Mouse (Mus musculus) thymus, adult 2 months (tissue): Measurements from ENCODE around the gene Ddit4l.

Source experiments
- CTCF ChIP-seq: fragments of 200-500 bp; IDR thresholded peaks from 2 replicates; pipeline ENCODE4 v1.5.1; 2012; ENCODE audit warnings: mild to moderate bottlenecking, control low read depth, low read length, moderate library complexity, borderline replicate concordance; ENCODE audit not compliant: control insufficient read depth, poor library complexity, insufficient read depth; ENCODE audit errors: extremely low read depth
- POLR2A ChIP-seq: fragments of 200-500 bp; IDR thresholded peaks from 2 replicates; pipeline ENCODE4 v1.6.1; 2012; ENCODE audit warnings: mild to moderate bottlenecking, low read length, control low read depth, moderate library complexity; ENCODE audit not compliant: control insufficient read depth, poor library complexity, insufficient read depth; ENCODE audit errors: extremely low read depth

DNA sequence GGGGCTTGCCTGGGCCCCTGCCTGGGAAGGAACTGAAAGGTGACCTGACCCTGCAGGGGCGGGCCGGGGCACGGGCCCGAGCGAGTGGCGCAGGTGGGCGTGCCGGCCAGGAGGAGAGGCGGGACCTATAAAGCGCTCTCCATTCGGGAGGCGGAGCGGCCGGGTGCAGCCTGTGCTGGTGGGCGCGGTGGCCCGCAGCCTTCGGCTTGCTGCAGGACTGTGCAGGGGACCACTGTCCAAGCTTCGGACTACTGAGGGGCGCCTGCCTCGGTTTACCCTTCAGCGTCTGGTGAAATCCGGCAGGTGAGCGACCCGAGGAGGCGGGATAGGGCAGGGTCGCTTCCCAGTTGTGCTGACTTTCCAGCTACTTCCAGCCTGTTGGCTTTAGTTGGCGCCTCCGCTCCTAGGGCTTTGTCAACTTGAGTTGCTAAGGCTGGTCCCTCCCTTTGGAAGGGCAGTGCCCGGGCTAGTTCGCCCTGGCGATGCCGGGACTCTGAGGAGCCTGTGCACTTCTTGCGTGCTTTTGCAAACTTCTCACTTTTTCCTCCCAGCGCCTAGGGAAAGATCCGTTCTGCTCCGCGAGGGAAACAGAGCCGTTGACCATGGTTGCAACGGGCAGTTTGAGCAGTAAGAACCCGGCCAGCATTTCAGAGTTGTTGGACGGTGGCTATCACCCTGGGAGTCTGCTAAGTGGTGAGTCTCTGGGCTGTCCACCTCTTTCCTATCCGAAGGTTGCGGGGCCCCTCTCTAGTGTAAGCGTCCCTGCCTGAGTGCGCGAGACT, 2.4 kb downstream of the Ddit4l start:
- no peak for TF ChIP-seq CTCF
- TF ChIP-seq POLR2A: no peak
